2 mouse cellular contexts compared by ENCODE assay signal in the genomic region with DNA sequence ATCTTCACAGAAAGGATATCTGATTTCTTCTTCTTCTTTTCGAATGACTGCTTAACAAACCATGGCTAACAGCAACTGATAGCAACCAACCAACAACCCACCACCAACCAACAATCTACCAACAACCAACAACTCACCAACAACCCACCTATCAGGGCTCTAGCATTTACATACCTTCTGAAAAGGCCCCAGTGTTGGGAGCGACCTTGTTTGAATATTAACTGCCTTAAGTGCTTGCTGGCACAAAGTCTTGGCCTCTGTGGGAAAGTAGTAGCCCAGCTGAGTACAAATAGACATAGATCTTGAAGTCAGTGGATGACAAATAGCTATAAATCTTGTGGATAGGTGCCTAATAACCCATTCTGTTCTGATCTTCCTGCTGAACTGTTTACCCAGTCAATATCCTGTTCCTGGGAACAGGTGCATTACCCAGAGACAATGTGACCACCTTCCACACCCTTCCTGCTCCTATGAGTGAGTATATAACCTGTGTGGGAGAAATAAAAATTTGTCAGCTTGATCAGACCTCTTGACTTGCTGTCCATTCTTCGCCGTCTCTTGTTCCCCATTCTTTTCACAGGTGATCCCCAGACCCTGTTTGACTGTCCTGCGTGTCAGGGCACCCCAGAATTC. TPM values are rescaled to one million over a fixed set of nuclear protein-coding genes. Genes with fewer than 3 reads are reported as not detected.
"Had no signal": no experiment of that assay in that cellular context is flagged by ENCODE, and none has a peak within 500 bp of the region (broad histone marks: within the 10 kb centered on the region; RNA-seq: fewer than 3 reads in every experiment).

No protein-coding gene starts in this region.

RNA-seq across cellular contexts. Expression of a gene that starts 55.9 kb away (rescaled TPM):
- polyA plus RNA-seq: liver, adult 2 months; macrophage had no signal
